Mouse (Mus musculus) urinary bladder, postnatal 36 days (tissue): ENCODE data around the gene Orai3.
"Not testable (repeated sequence)": the region's sequence is repeated elsewhere in the genome, so short reads cannot be mapped to it uniquely, and the experiment has no call there.

Experiments
- DNase-seq, 2 experiments: peaks; one replicate each; pipeline ENCODE4 v3.0.0; 2022; ENCODE audit warnings: low spot score in 2 of 2, mixed read lengths in 1 of 2

Gene Orai3

DNA sequence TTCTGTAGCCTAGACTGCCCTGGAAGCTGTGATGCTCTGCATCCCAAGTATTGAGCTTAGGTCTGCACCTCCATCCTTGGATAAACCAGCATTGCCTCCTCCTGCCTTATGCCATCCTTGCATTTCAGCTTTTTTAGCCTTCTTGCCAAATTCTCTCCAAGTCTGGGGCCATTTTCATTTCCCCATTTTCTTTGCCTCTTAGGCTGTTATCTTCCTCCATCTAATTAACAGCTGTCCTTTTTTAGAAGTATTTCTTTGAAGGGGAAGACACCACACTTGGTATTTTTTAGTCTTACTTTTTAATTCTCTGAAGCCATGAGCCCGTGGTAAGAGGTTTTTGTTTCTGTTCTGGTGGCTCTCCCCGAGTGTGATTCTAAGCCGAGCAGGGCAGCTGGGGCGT is 6.0 kb upstream of the Orai3 start:
- no peak for DNase-seq

DNA sequence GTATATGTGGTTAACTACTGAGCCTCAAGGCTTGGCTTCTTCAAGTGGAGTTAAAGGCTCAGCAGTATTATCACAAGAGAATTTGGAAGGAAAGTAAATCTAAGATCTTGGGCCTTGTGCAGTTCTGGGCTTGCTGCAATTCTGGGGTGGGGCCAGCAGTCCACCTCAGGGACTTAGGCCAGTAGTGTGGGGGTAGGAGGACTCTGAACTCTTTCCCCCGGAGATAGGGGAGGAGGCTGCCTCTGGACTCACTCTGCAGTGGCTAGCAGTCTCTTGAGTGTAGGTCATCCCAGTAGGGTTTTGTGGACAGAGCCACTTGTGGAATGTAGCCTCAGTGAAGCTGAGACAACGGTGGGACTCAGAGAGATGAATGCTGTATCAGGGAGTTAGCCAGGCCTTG is 3.9 kb upstream of the Orai3 start:
- DNase-seq, result no peak

DNA sequence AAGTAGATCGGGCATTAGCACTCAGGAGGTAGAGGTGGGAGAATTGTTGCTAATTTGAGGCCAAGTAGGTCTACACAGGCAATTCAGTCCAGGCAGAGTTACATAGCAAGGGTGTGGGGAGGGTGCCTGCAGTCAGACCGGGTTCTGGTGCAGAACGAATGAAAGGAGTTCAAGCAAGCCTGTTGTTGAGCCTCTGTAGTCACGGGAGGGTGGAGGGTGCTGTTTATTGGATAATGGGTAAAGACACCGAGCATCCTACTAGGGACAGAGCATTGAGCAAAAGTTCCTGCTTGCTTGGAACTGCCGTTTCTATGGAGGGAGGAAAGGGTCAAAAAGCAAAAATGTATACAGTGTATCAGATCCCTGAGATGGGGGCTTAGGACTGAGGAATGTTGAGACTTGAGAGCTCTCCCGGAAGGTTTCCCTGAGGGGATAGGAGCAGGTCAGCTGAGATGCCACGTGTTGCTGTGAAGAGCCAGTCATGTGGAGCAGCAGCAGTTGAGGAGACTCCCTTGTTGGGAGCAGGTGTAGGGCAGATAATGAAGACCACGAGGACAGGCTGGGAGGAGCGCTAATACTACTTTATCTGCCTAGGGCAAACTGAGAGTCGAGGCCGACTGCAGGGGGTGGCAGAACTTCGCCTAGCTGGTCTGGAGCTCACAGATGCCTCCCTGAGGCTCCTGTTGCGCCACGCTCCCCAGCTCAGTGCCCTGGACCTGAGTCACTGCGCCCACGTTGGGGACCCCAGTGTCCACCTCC is 2.6 kb upstream of the Orai3 start:
- no peak for DNase-seq

DNA sequence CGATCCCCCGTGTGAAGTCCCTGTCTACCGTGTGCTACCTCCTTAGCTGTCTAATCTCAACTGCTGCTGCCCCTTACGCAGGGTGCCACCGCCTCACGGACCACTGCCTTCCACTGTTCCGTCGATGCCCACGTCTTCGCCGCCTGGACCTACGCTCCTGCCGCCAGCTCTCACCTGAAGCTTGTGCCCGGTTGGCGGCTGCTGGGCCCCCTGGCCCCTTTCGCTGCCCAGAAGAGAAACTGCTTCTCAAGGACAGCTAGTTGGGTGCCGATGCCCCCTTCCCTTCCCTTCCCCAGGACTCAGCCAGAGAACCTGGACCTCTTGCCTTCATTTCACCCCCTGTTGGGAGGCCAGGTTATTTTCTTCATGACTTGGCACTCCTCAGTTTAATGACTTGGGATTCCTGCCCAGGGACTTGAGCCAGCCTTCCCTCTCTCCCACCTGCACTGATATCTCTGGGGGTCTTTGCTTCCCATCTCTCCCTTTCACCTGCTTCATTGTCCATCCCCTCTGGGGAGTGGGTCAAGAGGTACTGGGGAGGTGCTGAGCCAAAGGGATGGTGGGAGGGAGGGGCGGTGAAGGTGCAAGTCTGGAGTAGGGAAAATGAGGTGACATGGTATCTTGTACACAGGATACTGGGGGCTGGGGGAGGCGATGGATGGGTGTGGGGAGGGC is 1.8 kb upstream of the Orai3 start:
- no peak for DNase-seq

DNA sequence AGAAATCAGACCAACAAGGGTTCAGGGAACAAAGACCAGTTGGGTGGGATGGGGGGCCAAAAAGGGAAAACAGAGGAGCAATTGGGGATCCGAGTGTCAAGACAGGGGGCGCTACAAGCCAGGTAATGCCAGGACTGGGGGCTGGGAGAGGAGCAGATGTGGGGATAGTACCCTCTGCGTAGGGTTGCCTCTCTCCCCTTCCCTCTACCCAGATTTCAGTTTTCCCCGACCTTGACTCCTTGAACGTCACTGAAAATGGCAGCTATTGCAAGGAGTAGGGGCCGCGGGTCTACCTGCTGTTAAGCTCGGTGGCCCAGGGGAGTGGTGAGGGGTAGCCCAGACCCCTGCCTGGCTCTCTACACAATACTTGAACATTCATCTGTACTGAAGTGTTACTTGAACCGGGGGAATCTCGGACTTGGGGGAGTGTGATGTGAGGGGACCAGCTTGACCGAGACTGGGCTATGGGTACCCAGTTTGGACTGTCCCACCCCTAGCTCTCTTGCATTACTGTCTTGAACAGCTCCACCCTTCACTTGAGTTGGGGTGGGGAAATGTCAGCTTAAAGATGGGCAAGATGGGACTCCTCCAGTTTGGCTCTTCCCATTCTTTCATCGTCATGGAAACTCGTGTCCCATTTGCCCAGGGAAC is 1.1 kb upstream of the Orai3 start:
- no peak for DNase-seq

DNA sequence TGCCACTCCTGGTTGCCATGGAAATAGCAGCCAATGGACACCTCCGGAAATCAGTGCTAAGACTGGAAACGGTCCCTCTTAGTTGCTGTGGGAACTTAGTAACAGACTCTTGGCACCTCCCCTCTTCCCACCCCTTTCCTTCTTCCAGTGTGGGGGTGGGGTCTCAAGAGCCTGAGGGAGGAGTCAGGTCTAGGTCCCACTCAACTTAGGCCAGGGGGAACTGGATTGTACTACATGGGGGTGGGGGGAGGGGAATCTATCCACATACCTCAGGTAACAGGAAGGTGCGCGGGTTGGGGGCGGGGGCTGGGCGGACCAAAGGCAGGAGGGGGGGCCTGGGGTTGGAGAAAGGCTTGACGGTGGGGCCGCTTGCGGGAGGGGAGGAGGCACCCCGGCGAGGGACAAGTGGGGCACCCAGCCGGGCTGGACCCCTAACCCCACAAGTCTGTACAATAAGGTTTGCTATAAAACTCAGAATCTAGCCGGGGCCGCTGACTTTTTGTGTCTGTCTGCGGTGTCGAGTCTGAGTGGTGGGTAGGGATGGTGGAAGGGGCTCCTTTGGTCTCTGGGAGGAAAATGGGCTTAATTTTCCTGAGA is 520 bp upstream of the Orai3 start:
- peak; percentile 94 to 96 for DNase-seq

DNA sequence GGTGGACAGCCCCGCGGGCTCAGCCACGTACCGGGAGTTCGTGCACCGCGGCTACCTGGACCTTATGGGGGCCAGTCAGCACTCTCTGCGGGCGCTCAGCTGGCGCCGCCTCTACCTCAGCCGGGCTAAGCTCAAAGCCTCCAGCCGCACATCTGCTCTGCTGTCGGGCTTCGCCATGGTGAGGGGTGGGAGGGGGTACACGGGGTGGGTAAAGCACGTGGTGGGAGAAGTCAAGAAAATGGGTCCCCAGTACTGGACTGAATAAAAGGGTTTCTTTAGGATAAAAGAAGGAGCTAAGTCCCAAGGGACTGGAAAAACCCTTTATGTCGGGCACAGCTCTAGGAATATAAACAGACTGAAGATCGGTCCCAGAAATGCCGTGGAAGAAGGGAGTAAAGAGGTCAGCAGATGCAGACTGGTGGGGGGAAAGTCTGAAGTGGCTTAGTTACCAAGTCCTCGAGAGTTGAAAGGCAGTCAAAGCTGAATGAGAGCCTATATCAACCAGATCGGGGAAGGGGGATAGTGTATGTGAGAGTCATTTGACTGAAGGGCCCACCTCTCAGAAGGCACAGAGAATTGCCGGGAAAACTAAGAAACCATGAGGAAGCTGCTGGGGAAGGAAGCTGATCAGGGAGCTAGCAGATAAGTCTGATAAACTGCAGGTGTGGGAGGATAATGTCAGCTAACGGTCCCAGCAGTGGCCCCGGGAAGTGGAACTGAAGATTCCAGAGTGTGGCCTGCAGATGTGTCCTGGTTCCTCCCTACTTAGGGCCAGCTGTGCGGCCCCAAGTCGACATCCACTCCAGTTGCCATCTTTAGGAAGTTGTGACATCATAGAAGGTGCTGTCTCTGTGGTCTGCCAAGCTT is 657 bp downstream of the Orai3 start:
- no peak for DNase-seq

DNA sequence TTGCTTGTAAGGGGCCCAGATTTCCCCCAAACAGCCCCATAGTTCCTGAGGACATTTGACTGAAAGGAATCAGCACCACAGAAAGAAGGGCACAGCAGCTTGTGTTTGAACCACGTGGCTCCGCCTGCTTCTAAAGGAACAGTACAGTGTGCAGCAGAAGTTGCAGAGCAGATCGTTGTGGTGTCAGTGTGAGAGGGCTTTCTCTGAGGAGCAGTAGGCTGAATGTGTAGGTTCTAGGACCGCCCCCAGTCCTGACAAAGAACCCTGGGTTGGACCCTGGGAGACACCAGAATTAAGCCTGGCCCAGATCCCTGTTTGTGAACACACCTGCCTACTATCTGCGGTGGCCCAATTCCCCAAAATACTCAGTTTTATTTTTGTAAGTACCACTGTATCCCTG is 1.6 kb downstream of the Orai3 start:
- no peak for DNase-seq

DNA sequence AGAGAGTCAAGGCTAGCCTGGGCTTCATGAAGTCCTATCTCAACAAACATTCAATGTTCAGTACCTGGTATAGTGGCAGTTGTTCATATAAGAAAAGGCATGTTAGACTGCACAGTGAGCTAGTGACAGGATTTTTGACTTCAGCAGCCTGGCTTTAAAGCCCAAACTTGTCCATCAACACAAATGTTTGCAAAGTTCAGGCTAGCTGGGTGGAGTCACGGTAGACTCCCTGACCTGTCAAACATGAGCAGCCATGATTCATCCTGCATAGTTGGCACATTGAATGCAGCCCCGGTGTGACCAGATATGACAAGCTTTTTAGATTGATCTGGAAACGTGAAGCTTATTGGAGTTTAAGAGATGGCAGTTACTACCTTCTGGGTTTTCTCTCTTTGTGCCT is 2.5 kb downstream of the Orai3 start:
- peak; percentile 29 to 45 for DNase-seq

DNA sequence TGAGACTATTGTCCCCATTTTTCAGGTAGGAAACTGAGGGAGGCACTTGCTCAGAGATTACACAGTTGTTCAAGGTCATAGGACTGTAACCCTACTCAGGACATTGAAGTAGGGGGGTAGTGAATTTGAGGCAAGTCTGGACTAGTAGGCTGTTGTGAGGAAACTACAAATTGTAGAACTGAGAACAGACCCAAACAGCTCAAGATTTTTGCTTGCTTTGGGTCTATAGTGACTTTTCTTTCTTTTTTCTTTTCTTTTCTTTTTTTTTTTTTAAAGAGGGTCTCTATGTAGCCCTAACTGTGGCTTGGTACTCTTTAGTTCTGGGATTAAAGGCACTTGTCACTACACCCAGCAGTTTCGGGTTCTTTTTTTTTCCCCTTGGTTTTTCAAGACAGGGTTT is 2.9 kb downstream of the Orai3 start:
- DNase-seq, result no peak

DNA sequence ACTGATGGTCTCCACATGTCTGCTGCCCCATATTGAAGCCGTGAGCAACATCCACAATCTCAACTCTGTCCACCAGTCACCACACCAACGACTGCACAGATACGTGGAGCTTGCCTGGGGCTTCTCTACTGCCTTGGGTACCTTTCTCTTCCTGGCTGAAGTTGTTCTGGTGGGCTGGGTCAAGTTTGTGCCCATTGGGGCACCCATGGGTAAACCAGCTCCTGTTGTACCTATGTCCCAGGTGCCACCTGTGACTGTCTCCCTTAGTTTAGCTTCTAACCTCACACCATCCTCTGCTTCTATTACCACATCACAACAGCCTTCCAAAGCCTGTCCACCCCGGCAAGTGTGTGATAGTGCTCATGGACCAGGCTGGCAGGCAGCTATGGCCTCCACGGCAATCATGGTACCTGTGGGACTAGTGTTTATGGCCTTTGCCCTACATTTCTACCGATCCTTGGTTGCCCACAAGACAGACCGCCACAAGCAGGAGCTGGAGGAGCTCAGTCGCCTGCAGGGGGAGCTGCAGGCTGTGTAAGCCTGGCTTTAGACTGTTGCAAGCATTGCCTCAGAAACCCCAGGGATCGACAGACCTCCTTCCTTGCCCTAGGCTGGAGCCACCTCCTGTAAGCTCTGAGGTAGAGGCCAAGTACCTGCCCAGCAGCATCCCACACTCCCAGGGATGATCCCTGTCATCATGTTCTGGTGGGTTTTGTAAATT is 4.2 kb downstream of the Orai3 start:
- DNase-seq, result peak; percentile 29 to 63

DNA sequence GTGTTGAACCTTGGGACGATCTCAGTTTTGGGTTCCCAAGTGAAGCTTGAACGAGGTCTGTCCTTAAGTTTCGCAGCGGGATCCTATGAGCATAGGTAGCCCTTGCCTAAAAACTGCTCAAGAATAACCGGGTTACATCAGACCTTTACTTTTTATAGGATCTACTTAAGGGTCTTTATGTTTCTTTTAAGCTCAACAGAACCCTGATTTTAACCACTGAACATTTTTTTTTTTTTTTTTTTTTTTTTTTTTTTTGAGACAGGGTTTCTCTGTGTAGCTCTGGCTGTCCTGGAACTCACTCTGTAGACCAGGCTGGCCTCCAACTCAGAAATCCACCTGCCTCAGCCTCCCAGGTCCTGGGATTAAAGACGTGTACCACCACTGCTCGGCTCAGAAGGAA is 6.2 kb downstream of the Orai3 start:
- not testable (repeated sequence) for DNase-seq

DNA sequence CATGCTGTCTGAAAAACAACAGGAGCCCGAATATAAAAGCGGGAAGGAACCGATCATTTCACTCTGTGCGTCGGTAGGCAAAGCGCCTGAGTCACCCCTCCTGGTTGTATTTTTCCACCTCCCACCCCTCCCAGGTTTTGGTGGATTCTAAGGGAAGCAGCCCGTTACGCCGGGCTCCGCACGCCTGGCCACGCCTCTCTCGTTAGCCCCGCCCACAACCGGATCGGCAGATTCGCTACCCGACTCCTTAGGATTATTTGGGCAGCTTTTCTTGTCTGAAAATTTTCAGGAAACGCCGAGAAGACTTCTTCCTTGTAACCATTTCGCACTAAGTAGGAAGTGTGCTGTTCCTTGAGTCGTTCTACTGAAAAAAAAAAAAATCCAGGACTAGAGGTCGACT is 6.8 kb downstream of the Orai3 start, which contains the start of gene Setd1a:
Setd1a (plus strand) TSS at position 245 of the 400 bp plus-strand sequence.
- DNase-seq, result peak; percentile 81 to 88

DNA sequence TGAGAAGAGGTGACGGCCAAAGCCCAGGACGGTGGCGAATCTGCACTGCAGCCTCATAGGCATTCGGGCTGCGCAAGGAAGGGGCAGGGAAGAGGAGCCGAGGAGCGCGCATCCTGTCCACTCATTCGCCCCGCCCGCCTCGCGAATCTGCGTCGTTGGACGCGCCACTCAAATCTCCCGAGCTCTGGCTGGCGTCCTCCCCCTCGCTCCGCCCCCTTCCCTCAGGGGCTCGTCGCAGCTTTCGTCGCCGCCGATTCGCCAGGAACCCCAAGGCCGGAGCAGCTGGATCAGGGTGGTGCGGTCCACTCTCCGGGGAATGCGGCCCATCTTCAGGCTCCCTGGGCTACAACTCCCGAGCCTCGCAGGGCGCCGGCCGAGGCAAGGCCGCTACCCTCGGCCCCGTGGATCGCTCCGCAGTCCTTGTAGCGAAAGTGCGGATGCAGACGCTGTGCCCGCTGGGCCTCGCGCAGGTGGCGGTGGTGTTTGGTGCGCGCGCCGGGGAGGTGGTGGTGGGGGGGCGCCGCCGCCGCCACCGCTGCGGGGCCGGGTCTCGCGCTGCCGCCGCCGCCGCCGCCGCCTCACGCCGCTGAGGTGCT is 7.4 kb downstream of the Orai3 start:
- DNase-seq, result peak; percentile 92 to 96

DNA sequence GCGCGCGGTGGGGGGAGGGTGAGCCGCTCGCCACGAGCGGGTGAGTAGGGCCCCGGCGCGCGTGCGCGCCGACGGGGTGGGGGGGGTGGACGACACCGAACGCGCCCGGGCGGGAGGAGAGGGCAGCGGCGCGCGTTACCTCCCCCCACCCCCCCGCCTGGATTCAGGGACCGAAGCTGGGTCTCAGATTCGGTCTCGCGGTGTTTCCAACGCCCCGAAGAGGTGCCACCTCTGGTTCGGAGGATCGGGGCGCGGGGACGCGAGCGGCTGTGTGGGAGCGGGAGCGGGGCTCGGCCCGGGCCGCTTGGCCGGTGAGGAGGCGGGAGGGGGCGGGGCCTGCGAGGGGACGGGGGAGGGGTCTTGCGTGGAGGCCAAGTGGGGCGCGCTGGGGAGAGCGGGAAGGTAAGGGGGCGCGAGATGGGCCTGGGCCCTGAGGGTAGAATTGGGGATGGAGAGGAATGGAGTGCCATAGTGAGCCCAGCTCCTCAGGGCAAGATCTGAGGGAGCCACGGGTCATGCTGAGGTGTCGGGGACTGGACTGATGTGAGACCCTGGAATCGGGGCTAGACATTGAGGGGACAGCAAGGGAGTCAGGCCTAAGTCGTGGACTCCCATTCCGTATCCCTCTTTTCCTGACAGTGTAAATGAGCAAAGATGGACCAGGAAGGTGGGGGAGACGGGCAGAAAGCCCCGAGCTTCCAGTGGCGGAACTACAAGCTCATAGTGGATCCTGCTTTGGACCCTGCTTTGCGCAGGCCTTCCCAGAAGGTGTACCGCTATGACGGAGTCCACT is 8.1 kb downstream of the Orai3 start:
- DNase-seq, result peak; percentile 32 to 53

DNA sequence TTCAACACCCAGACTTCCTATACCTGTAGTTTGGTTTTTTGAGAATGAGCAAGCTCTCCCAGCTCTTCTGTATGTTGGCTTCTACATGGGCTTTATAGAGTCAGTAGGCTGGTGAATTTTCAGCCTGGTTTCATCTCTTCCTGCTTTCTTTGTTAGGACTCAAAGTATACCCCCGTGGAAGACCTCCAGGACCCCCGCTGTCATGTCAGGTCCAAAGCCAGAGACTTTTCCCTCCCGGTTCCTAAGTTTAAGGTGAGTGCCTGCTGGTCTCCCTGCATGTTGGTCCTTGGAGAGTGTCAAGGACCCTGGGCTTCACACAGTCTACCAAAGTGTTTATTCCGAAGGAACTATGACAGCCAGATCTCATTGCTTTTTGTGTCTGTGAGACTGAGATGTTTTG is 8.7 kb downstream of the Orai3 start:
- DNase-seq, result no peak

DNA sequence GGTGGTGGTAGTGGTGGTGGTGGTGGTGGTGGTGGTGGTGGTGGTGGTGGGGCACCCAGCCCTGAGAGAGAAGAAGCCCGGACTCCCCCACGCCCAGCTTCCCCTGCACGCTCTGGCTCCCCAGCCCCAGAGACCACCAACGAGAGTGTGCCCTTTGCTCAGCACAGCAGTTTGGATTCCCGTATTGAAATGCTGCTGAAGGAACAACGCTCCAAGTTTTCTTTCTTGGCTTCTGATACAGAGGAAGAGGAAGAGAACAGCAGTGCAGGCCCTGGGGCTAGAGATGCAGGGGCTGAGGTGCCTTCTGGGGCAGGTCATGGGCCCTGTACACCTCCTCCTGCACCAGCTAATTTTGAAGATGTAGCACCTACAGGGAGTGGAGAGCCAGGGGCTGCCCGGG is 15.7 kb downstream of the Orai3 start, which contains the start of gene Gm49388:
Gm49388 (plus strand) TSS at position 301 of the 400 bp plus-strand sequence.
- DNase-seq, result no peak

DNA sequence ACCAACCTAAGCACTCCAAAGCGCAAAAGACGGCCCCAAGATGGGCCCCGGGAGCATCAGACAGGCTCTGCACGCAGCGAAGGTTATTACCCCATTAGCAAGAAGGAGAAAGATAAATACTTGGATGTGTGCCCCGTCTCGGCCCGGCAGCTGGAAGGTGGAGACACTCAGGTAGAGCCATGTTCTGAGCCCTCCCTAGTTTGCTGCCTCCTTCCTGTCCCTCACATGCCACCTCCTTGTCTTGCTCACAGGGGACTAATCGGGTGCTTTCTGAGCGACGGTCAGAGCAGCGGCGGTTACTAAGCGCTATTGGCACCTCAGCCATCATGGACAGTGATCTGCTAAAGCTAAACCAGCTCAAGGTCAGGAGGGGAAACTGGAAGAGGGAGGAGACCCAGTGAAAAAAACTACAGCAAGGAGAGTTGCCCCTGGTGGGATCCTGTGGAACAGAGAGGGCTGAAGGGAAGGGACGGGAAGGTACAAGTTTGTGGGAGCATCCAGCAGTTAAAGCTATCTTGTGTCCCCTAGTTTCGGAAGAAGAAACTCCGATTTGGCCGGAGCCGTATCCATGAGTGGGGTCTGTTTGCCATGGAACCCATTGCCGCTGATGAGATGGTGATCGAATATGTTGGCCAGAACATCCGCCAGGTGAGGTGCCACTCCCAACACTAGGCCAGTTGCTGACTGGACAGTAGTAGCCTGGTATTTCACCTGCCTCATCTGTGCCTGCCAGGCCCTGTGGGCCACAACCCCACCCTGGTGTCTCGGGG is 27.6 kb downstream of the Orai3 start:
- no peak for DNase-seq

DNA sequence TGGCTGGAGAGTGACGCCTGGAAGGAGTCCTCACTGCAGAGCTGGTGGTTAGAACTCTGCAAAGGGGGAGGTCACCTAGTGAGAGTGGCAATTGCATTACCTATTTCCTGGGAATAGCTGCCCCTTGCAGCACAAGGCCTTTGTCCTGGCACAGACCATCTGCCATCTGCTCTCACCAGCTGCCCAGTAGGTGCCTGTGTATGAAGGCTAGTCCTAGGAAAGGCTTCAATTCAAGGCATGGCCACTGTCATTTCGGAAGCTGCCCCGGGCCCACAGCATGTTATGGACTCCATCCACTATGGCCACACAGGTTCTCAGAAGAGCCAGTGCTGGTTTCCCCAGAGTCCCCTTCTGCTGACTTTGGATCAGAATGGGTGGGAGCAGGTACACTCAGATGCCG is 29.0 kb downstream of the Orai3 start:
- no peak for DNase-seq
